Mouse (Mus musculus) c-Kit-positive CD71-positive TER-119-positive erythroid progenitor cells, embryonic 14.5 days (primary cell): Measurements from ENCODE around the gene Sec23ip.

Experiments used
- DNase-seq: peaks from one replicate; pipeline ENCODE4 v3.0.0-alpha.2; 2013; ENCODE audit warnings: low spot score

Gene Sec23ip

DNA sequence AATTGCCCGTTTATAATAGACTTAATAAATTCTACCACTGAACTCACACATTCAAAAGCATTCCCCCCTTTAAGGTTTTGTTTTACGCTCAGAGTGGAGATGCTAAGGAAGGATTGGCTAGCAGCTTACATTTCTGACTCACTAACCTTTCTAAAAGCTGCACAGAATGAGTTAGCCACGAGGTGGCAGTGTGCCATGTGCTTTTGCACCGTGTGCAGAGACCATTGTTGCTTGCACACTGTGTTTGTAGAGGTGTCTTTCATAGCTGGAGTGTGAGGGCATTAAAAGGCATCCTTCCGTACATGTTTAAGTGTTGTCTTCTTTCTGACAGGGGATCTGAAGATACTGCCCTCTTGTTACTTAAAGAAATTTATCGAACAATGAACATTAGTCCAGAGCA, 34.6 kb downstream of the Sec23ip start:
- DNase-seq: peak; percentile 49

- DNase-seq: no peak
Measured at GRCm38 (mm10) chr7:128781846-128782245, 37.1 kb downstream of the Sec23ip start.

GRCm38 (mm10) chr7:128790045-128790444, 45.3 kb downstream of the Sec23ip start:
- no peak for DNase-seq

DNA sequence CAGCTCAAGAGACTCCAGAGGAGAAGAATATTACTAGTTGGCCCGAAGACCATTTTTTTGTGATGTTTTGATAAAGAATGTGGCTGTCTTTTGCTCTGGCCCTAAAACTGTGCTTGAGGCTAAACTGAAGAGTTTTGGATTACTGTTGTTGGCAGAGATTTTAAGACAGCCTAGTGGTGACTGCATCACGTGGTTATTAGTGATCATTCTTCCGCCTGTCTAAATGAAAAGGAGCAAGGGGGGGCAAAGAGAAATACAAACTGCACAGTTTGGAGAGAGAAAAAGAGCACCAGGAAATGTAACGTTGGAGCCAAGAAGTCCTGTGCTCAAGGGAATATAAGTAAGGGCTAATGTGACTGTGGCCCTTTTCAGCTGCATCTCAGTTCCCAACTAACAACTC, 48.7 kb downstream of the Sec23ip start:
- DNase-seq: no peak

DNA sequence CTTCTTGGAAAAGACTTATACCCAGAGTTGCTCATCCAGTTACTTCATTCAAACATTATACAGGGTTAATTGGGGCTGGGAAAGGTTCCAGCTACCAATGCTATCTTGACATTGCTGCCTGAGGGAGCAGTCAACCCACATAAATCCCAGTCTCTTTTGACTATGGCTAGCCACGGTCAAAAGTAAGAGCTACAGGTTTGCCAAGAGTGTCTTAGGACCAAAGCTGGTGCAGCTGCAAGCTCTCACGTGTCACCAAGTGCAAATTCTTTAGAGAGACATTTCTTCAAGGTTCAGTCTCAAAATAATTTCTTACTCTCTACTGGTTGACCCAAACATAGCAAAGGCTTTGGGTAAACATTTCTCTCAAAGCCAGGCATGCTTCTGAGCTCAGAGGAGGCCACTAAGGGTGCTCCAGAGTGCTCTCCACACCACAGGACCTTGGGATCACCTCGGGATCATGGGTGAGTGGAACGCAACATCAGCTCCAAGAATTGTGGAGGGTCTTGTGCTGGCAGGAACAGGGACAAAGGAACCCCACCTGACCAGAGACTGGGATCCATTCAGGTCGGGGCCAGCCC, 80.3 kb downstream of the Sec23ip start:
- DNase-seq: no peak

- DNase-seq: no peak
Measured at GRCm38 (mm10) chr7:128832455-128833081, 87.8 kb downstream of the Sec23ip start.

GRCm38 (mm10) chr7:128833196-128833595, 88.5 kb downstream of the Sec23ip start:
- no peak for DNase-seq
